In the genomic region with DNA sequence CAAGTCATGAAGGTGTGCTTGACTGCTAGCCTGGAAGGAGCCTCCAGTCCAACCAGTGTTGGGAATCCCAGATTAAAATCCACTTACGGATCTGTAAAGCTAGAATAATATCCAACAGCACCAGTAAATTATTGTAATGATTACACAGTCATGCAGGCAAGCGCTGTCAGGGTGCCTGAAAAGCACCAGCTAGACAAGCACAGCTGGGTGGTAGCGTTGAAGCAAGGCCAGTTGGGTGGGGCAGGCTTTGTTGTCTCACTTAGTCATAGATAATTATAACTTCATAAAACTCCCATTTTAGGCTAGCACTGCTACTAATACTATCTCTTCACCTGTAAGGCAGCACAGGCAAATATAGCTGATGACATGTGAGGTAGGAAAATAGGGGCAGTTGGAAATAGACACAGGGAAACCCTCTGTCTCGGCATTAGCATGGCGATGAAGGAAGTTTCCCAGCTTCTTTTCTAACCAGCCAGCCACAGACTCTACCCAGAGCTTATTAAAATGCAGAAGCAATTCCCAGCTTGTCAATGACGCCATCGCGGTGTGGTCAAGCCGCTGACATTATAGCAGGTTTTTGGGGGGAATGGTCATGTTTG, we compare ENCODE assay signal across 27 mouse cellular contexts. TPM values are rescaled to one million over a fixed set of nuclear protein-coding genes. Genes with fewer than 3 reads are reported as not detected.
A peak's percentile ranks its signal among the peaks of the same experiment; 100 is the strongest.
DNase-seq lines count a peak whose midpoint lies in the region; ATAC-seq and TF ChIP-seq lines count a peak whose summit lies in the region.
"Had no signal": no experiment of that assay in that cellular context is flagged by ENCODE, and none has a peak within 500 bp of the region (broad histone marks: within the 10 kb centered on the region; RNA-seq: fewer than 3 reads in every experiment).

No protein-coding gene starts in this region.

- H3K79me2 ChIP-seq in myocyte (ENCODE audit: control insufficient read depth, insufficient read depth), result no peaks in the 10 kb centered on the region

- H3ac ChIP-seq in myocyte (ENCODE audit: control insufficient read depth, insufficient read length), result no peak overlapping the region

- TF ChIP-seq CTCF in lung, adult 2 months (IDR thresholded peaks at IDR 0.05; ENCODE audit: insufficient read depth, low read length), result no peak

- H3K4me2 ChIP-seq in myocyte (ENCODE audit: low read depth), result peak overlapping the region; percentile 36
- H3K4me2 ChIP-seq: embryonic facial prominence, embryonic 12.5 days; forebrain, embryonic 12.5 days had no signal

- no peak for DNase-seq in lung, adult 2 months
- DNase-seq in lung, postnatal 14 days, result no peak
- peak; percentile 23 for DNase-seq in brain, adult 2 months (ENCODE audit: low read depth, low spot score)
- no peak for DNase-seq in embryo, embryonic 10.5 days (ENCODE audit: low spot score)
- no peak for DNase-seq in layer of hippocampus, adult 8-10 months (ENCODE audit: low spot score in 2 of 2)
- DNase-seq: adrenal gland, adult 8-10 months; adrenal gland, postnatal 14 days; adrenal gland, postnatal 36 days; cerebellum, adult 11 months; cerebellum, adult 18-20 months; cerebellum, adult 8-10 months; cerebellum, adult 9-11 months; cerebellum, postnatal 14 days; cerebellum, postnatal 36 days had no signal

- ATAC-seq in erythroid progenitor cell, adult 5-6 weeks (replicated peaks; ENCODE audit: low FRiP score, poor library complexity, severe bottlenecking), result no peak
- ATAC-seq: activated CD4-positive, CD25-positive, alpha-beta regulatory T cell, adult 4 months; forebrain, embryonic 14.5 days; forebrain, embryonic 16.5 days; Patski had no signal

- peaks cover 20% of the 10 kb centered on the region for H3K27me3 ChIP-seq in myocyte (ENCODE audit: control insufficient read depth, insufficient read depth, insufficient read length)
- H3K27me3 ChIP-seq: embryonic facial prominence, embryonic 12.5 days; forebrain, embryonic 12.5 days; Patski had no signal

- peak; percentile 42; the same call in 1 of the 2 replicates for TF ChIP-seq POLR2A in lung, adult 2 months (IDR thresholded peaks at IDR 0.05; ENCODE audit: borderline replicate concordance, extremely low read depth, low read depth, low read length)
- TF ChIP-seq POLR2A in myocyte (IDR thresholded peaks at IDR 0.05; ENCODE audit: insufficient read length, low read depth), result no peak

- H3K4me3 ChIP-seq in lung, adult 2 months (replicated peaks; ENCODE audit: extremely low read depth, low read depth, low read length), result no peak overlapping the region
- no peak overlapping the region for H3K4me3 ChIP-seq in myocyte
- H3K4me3 ChIP-seq: embryonic facial prominence, embryonic 10.5 days; embryonic facial prominence, embryonic 12.5 days; forebrain, embryonic 10.5 days; forebrain, embryonic 12.5 days had no signal

- no peaks in the 10 kb centered on the region for H3K4me1 ChIP-seq in lung, adult 2 months (ENCODE audit: control insufficient read depth, insufficient read depth, low read length)
- H3K4me1 ChIP-seq: embryonic facial prominence, embryonic 10.5 days; embryonic facial prominence, embryonic 12.5 days; forebrain, embryonic 12.5 days had no signal

- H3K36me3 ChIP-seq in myocyte (ENCODE audit: control insufficient read depth, insufficient read depth), result no peaks in the 10 kb centered on the region
- H3K36me3 ChIP-seq: embryonic facial prominence, embryonic 10.5 days; embryonic facial prominence, embryonic 12.5 days; forebrain, embryonic 10.5 days; forebrain, embryonic 12.5 days; G1E had no signal

- WGBS in lung, adult 2 months, result 83% methylated on average over 9 of the region's 9 CpGs

TF ChIP-seq in myocyte, 11 proteins besides CTCF, POLR2A, EP300 and RAD21:
- no peak for TF ChIP-seq SRF (IDR thresholded peaks at IDR 0.05; ENCODE audit: control insufficient read depth, insufficient read length, low read depth)
- TF ChIP-seq MYOD1 (IDR thresholded peaks at IDR 0.05; ENCODE audit: control insufficient read depth in 1 of 3, insufficient read length in 2 of 3, low read depth in 2 of 3), result peak in 2 of 3 experiments; percentile 75 to 79

RNA-seq across cellular contexts. Expression of gene Slc34a2, which starts 23.8 kb away (rescaled TPM):
- polyA plus RNA-seq in lung, adult 2 months (2012; rRNA removed), result 1,059 and 1,222 TPM in 2 replicates
- not detected for polyA plus RNA-seq in myocyte (2012; fragmentation: generic; extraction: Trizol)
- not detected for total RNA-seq in layer of hippocampus, adult 8-10 months (2022)
- total RNA-seq in erythroid progenitor cell, adult 5-6 weeks (2015; ENCODE audit: low replicate concordance), result not detected in 2 replicates
- not detected in 2 replicates for total RNA-seq in erythroid progenitor cell, adult 5-6 weeks (2017; ENCODE audit: low replicate concordance)
- total RNA-seq: adrenal gland, adult 18-20 months; adrenal gland, adult 8-10 months; adrenal gland, postnatal 36 days; common myeloid progenitor, adult 5-6 weeks had no signal
- polyA plus RNA-seq: activated CD4-positive, CD25-positive, alpha-beta regulatory T cell, adult 4 months; forebrain, embryonic 10.5 days; forebrain, embryonic 12.5 days; forebrain, embryonic 14.5 days; forebrain, embryonic 16.5 days; G1E had no signal
